Mouse (Mus musculus) liver, embryonic 11.5 days (tissue): ENCODE measurements around the gene Farp1. TPM values are rescaled to one million over a fixed set of nuclear protein-coding genes. Genes with fewer than 3 reads are reported as not detected.

ENCODE experiments used
- ATAC-seq: fragments of 200-750 bp; cut with Nextera tagmentation; replicated peaks from 2 replicates; pipeline ENCODE4 v1.8.0; 2017; ENCODE audit warnings: moderate number of reproducible peaks, mild to moderate bottlenecking, moderate TSS enrichment, moderate library complexity; ENCODE audit not compliant: low FRiP score
- DNase-seq: peaks from one replicate; pipeline ENCODE4 v3.0.0-alpha.2; 2017; ENCODE audit warnings: low spot score
- H3K27ac ChIP-seq: fragments of 300-500 bp; sonication (generic); 2 replicates; pipeline ENCODE4 v1.5.1; 2014; ENCODE audit warnings: mild to moderate bottlenecking, low read depth, low read length, control low read depth
- H3K27me3 ChIP-seq: fragments of 300-500 bp; sonication (generic); replicated peaks from 2 replicates; pipeline ENCODE4 v1.6.1; 2014; ENCODE audit warnings: low read length, mixed read lengths; ENCODE audit not compliant: control insufficient read depth, insufficient read depth
- H3K36me3 ChIP-seq: fragments of 300-500 bp; sonication (generic); 2 replicates; pipeline ENCODE4 v1.6.1; 2014; ENCODE audit warnings: mild to moderate bottlenecking, low read length, moderate library complexity, mixed read lengths; ENCODE audit not compliant: control insufficient read depth, insufficient read depth
- H3K4me1 ChIP-seq: fragments of 300-500 bp; sonication (generic); replicated peaks from 2 replicates; pipeline ENCODE4 v1.6.1; 2014; ENCODE audit warnings: low read length, mixed read lengths; ENCODE audit not compliant: control insufficient read depth, insufficient read depth
- H3K4me2 ChIP-seq: fragments of 300-500 bp; sonication (generic); 2 replicates; pipeline ENCODE4 v1.6.1; 2014; ENCODE audit warnings: mild to moderate bottlenecking, control low read depth, moderate library complexity
- H3K4me3 ChIP-seq: fragments of 300-500 bp; sonication (generic); 2 replicates; pipeline ENCODE4 v1.5.1; 2014; ENCODE audit warnings: low read depth, low read length, control low read depth
- H3K9ac ChIP-seq: fragments of 300-500 bp; sonication (generic); 2 replicates; pipeline ENCODE4 v1.6.1; 2014; ENCODE audit warnings: low read depth, low read length, control low read depth
- H3K9me3 ChIP-seq: fragments of 300-500 bp; sonication (generic); 2 replicates; pipeline ENCODE4 v1.6.1; 2016; ENCODE audit warnings: low read length, inconsistent platforms, mixed read lengths; ENCODE audit not compliant: control insufficient read depth
- WGBS: fragments of 180-500 bp; shearing (Covaris S2); extraction: QIAGEN DNeasy Blood & Tissue Kit; methylation state at CpG from one replicate; pipeline ENCODE4 v1.1.7; 2014; 5-methylcytosine and 5-hydroxymethylcytosine counted together
- polyA plus RNA-seq: library from polyadenylated mRNA; unstranded; fragments of >200 nt; fragmentation: Nextera tagmentation; extraction: Ambion mirVana; gene quantifications from 2 replicates; pipeline ENCODE4 v1.2.1, GENCODE M21; 2014

The Farp1 gene
- polyA plus RNA-seq, 1 experiment from 2014 or later: 17.6 TPM

- Histone ChIP-seq H3K4me1 (no peaks in the 10 kb centered on the region), H3K27ac (no peak overlapping the region), H3K9ac (no peak overlapping the region), H3K9me3 (no peaks in the 10 kb centered on the region), H3K36me3 (peaks cover 8% of the 10 kb centered on the region; the same call in 1 of the 2 replicates), H3K27me3 (no peaks in the 10 kb centered on the region), H3K4me2 (no peak overlapping the region), H3K4me3 (no peak overlapping the region)
- WGBS: 78% methylated on average over 5 of the region's 5 CpGs
- ATAC-seq (no peak), DNase-seq (no peak)
Observed at GRCm38 (mm10) chr14:121220723-121221122, 185.7 kb downstream of the Farp1 start.

DNA sequence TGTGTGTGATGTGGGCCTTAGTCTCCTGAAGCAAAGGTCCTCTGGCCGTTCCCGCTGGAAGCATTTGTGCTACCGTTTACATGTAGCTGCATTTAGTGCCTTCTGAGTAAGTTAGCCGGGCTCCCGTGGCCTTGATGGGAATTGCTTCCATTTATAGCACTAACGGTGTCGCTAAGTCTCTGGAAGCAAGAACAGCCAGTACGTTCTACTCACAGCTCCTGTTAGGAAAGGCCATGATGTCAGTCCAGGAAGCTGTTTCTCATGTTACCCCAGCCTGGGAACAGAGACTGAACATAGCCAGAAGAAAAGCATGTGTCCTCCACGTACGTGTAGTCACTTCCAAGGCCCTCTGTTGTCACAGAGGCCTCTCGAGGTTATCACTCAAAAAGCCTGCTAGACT is 190.8 kb downstream of the Farp1 start:
- Histone ChIP-seq H3K4me2 (no peak overlapping the region), H3K36me3 (peaks cover 8% of the 10 kb centered on the region; the same call in 1 of the 2 replicates), H3K9me3 (no peaks in the 10 kb centered on the region), H3K4me1 (no peaks in the 10 kb centered on the region), H3K27ac (no peak overlapping the region), H3K4me3 (no peak overlapping the region), H3K27me3 (no peaks in the 10 kb centered on the region), H3K9ac (no peak overlapping the region)
- DNase-seq (no peak), ATAC-seq (no peak)
- whole genome bisulfite sequencing: 76% methylated on average over 11 of the region's 11 CpGs

DNA sequence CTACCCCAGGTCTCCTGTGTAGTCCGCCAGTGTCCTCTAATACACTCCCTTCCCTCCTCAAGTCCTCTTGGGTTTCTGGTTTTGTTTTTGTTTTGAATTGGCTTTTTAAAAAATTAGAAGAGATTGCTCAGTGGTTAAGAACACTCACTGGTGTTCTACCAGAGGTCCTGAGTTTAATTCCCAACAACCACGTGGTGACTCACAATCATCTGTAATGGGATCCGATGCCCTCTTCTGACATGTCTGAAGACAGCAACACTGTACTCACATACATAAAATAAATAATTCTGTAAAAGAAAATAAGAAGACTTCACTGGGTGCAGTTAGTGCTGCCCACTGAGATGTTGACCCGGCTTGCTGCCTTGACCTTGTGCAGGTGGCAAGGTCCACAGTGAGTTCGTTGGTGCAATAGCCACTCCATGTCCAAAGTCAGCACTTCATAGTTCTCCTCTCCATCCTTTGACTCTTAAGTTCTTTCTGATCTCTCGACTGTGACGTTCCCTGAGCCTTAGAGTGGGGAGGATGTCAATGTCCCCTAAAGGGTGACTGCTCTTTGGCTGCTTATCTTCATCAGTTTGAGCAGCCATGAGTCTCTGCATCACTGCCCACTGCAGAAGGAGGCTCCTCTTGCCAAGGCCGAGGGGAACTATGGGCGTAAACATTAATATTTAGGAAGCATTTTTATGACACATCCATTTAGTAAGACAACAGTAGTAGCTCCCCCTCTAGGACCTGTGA is 194.2 kb downstream of the Farp1 start:
- ATAC-seq (no peak), DNase-seq (no peak)
- 80% methylated on average over 9 of the region's 9 CpGs for WGBS
- Histone ChIP-seq H3K36me3 (no peaks in the 10 kb centered on the region; the same call in 1 of the 2 replicates), H3K9me3 (no peaks in the 10 kb centered on the region), H3K4me3 (no peak overlapping the region), H3K9ac (no peak overlapping the region), H3K4me2 (no peak overlapping the region), H3K27ac (no peak overlapping the region), H3K4me1 (no peaks in the 10 kb centered on the region), H3K27me3 (no peaks in the 10 kb centered on the region)

GRCm38 (mm10) chr14:121231232-121231631 is 196.2 kb downstream of the Farp1 start:
- no peak overlapping the region for H3K4me3 ChIP-seq
- H3K4me1 ChIP-seq: no peaks in the 10 kb centered on the region
- H3K27me3 ChIP-seq: no peaks in the 10 kb centered on the region
- no peak overlapping the region for H3K4me2 ChIP-seq
- H3K9me3 ChIP-seq: no peaks in the 10 kb centered on the region
- H3K27ac ChIP-seq: no peak overlapping the region
- whole genome bisulfite sequencing: 87% methylated on average over 8 of the region's 8 CpGs
- ATAC-seq (no peak), DNase-seq (no peak)
- H3K9ac ChIP-seq: no peak overlapping the region
- no peaks in the 10 kb centered on the region; the same call in 1 of the 2 replicates for H3K36me3 ChIP-seq

DNA sequence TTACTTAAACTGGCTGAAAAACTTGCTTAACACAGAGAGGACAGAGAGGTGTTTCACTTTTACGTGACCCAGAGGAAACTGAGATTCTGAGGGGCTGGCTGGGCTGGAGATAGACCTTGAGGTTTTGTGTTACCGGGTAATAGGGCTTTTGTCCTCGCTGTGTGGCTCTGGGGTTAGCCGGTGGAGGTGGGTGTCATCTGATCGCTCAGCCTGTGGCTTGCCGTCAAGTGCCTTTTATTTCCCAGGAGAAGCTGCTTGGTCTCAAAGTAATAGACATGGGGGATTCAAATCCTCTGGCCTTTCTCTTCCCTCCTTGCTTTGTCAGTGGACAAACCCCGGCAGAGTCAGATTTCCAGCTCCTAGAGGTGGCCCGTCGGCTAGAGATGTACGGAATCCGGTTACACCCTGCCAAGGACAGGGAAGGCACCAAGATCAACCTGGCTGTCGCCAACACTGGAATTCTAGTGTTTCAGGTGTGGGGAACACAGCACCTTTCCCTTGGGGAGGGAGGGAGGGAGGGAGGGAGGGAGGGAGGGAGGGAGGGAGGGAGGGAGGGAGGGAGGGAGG is 199.8 kb downstream of the Farp1 start:
- 76% methylated on average over 12 of the region's 12 CpGs for WGBS
- H3K27ac ChIP-seq: no peak overlapping the region
- H3K36me3 ChIP-seq: no peaks in the 10 kb centered on the region; the same call in 1 of the 2 replicates

DNA sequence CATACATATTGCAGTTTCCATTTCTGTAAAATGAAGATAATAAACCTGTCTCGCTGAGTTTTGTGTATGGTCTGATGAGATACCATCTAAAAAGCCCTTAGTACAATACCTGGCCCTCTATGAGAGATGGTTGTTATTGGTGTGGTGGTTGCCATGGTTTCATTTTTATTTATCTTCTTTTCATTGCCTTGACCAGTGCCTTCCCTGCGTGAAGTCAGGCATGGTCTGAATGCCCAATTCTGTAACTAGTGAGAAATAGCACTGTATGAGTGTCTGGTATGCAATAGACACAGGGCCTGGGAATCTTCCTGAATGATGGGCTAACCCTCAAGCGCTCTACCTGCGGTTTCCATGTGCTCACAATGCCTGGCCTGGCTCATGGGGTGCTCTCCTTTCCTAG is 201.7 kb downstream of the Farp1 start:
- Histone ChIP-seq H3K4me1 (no peaks in the 10 kb centered on the region), H3K9me3 (no peaks in the 10 kb centered on the region), H3K27ac (no peak overlapping the region), H3K27me3 (no peaks in the 10 kb centered on the region), H3K4me3 (no peak overlapping the region), H3K36me3 (no peaks in the 10 kb centered on the region; the same call in 1 of the 2 replicates), H3K4me2 (no peak overlapping the region), H3K9ac (no peak overlapping the region)
- DNase-seq: no peak
- no peak for ATAC-seq
- 78% methylated on average over 4 of the region's 4 CpGs for WGBS

More for the DNA sequence above, 199.8 kb downstream of the Farp1 start:
- DNase-seq (no peak), ATAC-seq (no peak)
- Histone ChIP-seq H3K9me3 (no peaks in the 10 kb centered on the region), H3K4me1 (no peaks in the 10 kb centered on the region), H3K4me3 (no peak overlapping the region), H3K27me3 (no peaks in the 10 kb centered on the region), H3K9ac (no peak overlapping the region), H3K4me2 (no peak overlapping the region)

DNA sequence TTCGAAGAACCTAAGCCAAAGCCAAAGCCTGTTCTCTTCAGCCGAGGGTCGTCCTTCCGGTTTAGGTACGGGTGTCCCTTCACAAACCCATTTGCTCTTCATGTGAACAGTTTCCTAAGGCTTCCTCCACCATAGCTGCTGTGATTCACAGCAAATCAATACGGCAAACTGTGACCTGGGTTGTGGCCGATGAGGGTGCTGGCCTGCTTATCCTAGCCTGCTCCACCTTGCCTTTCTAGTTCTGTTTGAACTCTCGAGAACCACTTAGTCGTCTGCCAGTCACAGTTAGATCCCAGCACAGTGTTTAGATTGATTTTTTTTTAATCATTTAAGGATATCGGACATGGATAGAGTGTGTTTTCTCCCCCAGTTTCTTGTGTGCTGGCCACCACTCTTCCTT is 203.7 kb downstream of the Farp1 start:
- no peaks in the 10 kb centered on the region for H3K27me3 ChIP-seq
- H3K9me3 ChIP-seq: no peaks in the 10 kb centered on the region
- WGBS: 74% methylated on average over 10 of the region's 10 CpGs
- no peak for ATAC-seq
- H3K4me2 ChIP-seq: no peak overlapping the region
- H3K9ac ChIP-seq: no peak overlapping the region
- no peak for DNase-seq
- no peaks in the 10 kb centered on the region for H3K4me1 ChIP-seq
- H3K4me3 ChIP-seq: no peak overlapping the region
- H3K36me3 ChIP-seq: no peaks in the 10 kb centered on the region; the same call in 1 of the 2 replicates
- no peak overlapping the region for H3K27ac ChIP-seq

GRCm38 (mm10) chr14:121239386-121239785 is 204.4 kb downstream of the Farp1 start:
- Histone ChIP-seq H3K4me2 (no peak overlapping the region), H3K4me3 (no peak overlapping the region), H3K4me1 (no peaks in the 10 kb centered on the region), H3K9me3 (no peaks in the 10 kb centered on the region), H3K9ac (no peak overlapping the region), H3K36me3 (no peaks in the 10 kb centered on the region; the same call in 1 of the 2 replicates), H3K27me3 (no peaks in the 10 kb centered on the region), H3K27ac (no peak overlapping the region)
- 69% methylated on average over 8 of the region's 8 CpGs for WGBS
- DNase-seq (no peak), ATAC-seq (no peak)

DNA sequence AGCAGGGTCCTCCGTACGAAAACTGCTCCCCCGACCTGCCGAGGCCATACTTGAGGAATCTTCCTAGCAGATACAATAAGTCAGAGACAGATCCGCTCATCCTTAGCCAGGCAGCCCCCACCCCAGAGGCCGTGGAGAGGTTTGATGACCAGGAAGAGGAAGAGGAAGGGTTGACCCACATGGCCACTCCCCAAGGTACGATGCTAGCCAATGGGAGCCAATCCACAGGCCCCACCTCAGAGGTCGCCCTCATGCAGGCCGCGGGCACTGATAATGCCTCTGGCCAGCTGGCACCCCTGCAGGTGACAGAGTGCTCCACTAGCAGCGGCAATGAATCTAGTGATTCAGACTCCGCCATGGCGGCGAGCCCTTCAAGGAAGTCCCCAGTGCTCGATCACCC is 209.1 kb downstream of the Farp1 start:
- Histone ChIP-seq H3K27me3 (no peaks in the 10 kb centered on the region), H3K27ac (no peak overlapping the region), H3K9ac (no peak overlapping the region), H3K9me3 (no peaks in the 10 kb centered on the region), H3K4me3 (no peak overlapping the region), H3K4me2 (no peak overlapping the region), H3K36me3 (no peaks in the 10 kb centered on the region; the same call in 1 of the 2 replicates), H3K4me1 (0 out of 2 replicates have a peak, but pooled peaks cover 3% of the 10 kb centered on the region)
- no peak for DNase-seq
- 86% methylated on average over 15 of the region's 15 CpGs for whole genome bisulfite sequencing
- no peak for ATAC-seq
